Mouse (Mus musculus) cerebellum, adult 2 months (tissue): Measurements from ENCODE around the gene Tcf3.

Experiments used
- CTCF ChIP-seq: fragments of 200-500 bp; IDR thresholded peaks from 2 replicates; pipeline ENCODE4 v1.5.1; 2011; ENCODE audit warnings: low read depth, mild to moderate bottlenecking, control low read depth, low read length, moderate library complexity, borderline replicate concordance; ENCODE audit not compliant: insufficient read depth
- POLR2A ChIP-seq: fragments of 200-500 bp; IDR thresholded peaks from 2 replicates; pipeline ENCODE4 v1.6.1; 2011; ENCODE audit warnings: low read length, control low read depth, borderline replicate concordance; ENCODE audit not compliant: insufficient read depth

DNA sequence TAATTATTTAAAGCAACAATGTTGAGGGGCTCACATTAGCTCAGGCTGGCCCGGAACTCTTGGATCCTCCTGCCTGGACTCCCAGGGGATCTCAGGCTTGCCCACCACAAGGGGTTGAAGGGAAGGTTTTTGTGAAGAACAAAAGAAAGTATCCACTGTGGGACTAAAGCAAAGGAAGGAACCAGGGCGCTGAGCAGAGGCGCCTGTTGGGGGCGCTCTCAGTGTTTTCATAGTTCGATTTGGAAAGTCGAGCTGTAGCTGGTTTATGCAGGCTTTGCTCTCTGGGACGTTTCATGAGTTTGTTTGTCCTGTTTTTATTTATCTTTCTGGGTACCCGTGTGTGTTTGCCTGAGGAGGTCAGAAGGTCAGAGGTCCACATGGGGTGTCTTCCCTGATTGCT is 8.2 kb upstream of the Tcf3 start:
- TF ChIP-seq CTCF (no peak), POLR2A (no peak)
